Mouse (Mus musculus): Measurements from ENCODE around the gene Ifnk.

DNA sequence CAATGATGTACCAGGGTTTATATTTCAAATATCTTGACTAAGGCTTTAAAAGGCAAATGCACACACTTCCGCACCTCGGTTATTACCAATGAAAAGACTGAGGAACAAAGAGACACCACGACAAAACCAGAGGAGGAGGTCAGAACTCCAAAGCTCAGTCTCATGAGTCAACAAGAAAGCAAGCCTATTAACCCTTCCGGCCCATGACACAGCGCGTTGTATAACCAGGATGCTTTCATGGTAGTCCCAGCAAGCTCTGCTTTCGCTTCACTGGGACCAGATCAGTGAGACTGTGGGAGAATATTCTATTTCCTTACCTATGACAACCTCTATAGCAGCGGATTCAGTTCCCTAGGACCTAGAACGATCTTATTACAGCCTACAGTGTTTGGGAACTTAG lies 25.1 kb upstream of the Ifnk start:
- TF ChIP-seq GATA1 (IDR thresholded peaks at IDR 0.05; ENCODE audit: borderline replicate concordance, low read length) (no peak), FLI1 (IDR thresholded peaks at IDR 0.05; ENCODE audit: low read length) (no peak)
